Mouse (Mus musculus) gastrocnemius, adult 2 months (tissue): ENCODE measurements around the gene Akap9. TPM values are rescaled to one million over a fixed set of nuclear protein-coding genes. Genes with fewer than 3 reads are reported as not detected.
"Not testable (repeated sequence)": the region's sequence is repeated elsewhere in the genome, so short reads cannot be mapped to it uniquely, and the experiment has no call there.

Experiments used
- DNase-seq: peaks from one replicate; pipeline ENCODE4 v3.0.0; 2022
- H3K27ac ChIP-seq: fragments of 200-600 bp; 2 replicates; pipeline ENCODE4 v1.8.1; 2022; ENCODE audit warnings: mild to moderate bottlenecking
- H3K4me3 ChIP-seq: fragments of 200-600 bp; 2 replicates; pipeline ENCODE4 v1.8.1; 2022; ENCODE audit warnings: mild to moderate bottlenecking, moderate library complexity
- CTCF ChIP-seq: fragments of 200-600 bp; IDR thresholded peaks from 2 replicates; pipeline ENCODE4 v1.8.1; 2022; ENCODE audit warnings: antibody characterized with exemption, mild to moderate bottlenecking, moderate library complexity
- intact Hi-C: fragments of 180-260 bp; cut with DNase I; formaldehyde crosslinking; loops from one replicate; pipeline ENCODE4 v1.15.1; 2025
- total RNA-seq, 2 experiments: library from RNA; stranded (reverse); gene quantifications; 2 replicates each; pipeline ENCODE4 v1.2.3; 2021

Akap9 gene
- total RNA-seq, 2 experiments from 2014 or later: 50.2 to 51.8 TPM

DNA sequence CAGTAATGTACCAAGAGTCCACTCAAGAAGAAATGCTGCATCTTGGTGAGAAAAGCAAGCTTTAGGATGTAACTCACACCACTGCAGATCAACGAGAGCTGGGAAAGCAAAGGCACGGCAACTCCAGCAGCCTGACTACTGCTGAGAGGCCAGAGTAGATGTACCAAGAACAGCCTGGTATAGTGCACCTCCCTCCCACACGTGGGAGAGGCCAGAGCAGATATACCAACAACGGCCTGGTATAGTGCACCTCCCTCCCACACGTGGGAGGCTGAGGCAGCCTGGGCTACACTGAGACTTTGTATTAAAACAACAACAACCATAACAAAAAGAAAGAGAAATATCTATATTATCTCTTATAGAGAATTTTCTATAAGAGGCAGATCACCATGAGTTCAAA is 160.3 kb downstream of the Akap9 start:
- no peak overlapping the region for H3K27ac ChIP-seq
- no peak for DNase-seq
- TF ChIP-seq CTCF: no peak
- intact Hi-C loops: no loop called here
- no peak overlapping the region for H3K4me3 ChIP-seq

DNA sequence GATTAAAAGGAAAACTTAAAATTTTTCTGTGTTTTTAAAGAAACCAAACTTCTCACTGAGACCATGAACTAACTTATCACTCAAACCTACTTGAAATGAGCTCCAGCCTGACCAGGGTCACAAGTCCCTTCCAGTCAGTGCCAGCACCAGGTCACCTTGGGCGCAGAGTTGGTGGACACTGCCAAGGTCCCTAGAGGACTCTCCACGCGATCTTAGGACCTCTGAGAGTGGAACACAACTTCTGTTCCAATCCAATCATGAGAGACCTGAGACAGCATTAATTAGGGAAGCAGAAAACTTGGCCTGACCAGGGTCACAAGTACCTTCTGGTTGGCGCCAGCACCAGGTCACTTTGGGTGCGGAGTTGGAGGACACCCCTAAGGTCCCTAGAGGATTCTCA is 166.6 kb downstream of the Akap9 start:
- TF ChIP-seq CTCF: no peak
- no peak for DNase-seq
- no peak overlapping the region for H3K27ac ChIP-seq
- intact Hi-C loops: no loop called here
- H3K4me3 ChIP-seq: no peak overlapping the region

DNA sequence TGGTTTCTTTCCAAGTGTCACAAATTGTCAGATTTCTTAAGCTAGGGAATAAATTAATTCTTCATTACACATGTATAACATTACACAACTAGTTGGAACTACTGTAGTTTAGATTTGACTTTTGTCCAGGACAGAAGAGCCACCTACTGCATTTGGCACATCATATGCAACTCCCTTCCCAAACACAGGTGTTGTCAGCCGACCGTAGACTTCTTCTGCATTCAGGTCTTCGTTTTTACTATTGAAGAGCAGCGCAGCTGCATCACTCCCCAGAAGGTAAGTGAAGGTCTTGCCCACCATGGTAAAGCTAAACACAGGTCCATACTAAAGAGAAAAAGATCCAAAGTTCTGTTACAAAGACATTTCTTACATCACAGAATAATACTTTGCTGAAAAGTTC is 173.2 kb downstream of the Akap9 start:
- DNase-seq: no peak
- Histone ChIP-seq H3K4me3 (no peak overlapping the region), H3K27ac (no peak overlapping the region)
- TF ChIP-seq CTCF: no peak
- intact Hi-C loops: loop anchor here (5.0 to 10.0 kb wide), 2 partner anchors 91 to 456 kb away; partner anchors contain the start of gene Mterf1b

DNA sequence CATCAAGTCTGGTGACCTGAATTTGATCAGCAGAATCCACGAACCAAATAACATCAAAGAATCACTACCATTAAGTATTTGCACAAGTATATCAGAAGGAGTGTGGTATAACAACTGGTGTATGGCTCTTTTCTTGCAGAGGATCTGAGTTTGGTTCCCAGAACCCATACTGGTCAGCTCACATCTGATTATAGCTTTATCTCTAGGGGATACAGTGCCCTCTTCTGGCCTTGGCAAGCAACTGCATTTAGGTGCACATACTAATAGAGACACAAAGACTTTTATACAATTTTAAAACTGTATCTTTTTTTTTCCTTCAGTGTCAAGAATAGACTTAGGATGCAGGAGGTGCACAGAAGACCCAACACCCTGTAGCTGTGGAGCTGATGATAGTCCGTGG is 173.9 kb downstream of the Akap9 start:
- Histone ChIP-seq H3K27ac (no peak overlapping the region), H3K4me3 (no peak overlapping the region)
- peak; percentile 44; the same call in 1 of the 2 replicates for TF ChIP-seq CTCF
- DNase-seq: no peak
- intact Hi-C loops: loop anchor here (5.0 to 10.0 kb wide), 2 partner anchors 91 to 457 kb away; partner anchors contain the start of gene Mterf1b

DNA sequence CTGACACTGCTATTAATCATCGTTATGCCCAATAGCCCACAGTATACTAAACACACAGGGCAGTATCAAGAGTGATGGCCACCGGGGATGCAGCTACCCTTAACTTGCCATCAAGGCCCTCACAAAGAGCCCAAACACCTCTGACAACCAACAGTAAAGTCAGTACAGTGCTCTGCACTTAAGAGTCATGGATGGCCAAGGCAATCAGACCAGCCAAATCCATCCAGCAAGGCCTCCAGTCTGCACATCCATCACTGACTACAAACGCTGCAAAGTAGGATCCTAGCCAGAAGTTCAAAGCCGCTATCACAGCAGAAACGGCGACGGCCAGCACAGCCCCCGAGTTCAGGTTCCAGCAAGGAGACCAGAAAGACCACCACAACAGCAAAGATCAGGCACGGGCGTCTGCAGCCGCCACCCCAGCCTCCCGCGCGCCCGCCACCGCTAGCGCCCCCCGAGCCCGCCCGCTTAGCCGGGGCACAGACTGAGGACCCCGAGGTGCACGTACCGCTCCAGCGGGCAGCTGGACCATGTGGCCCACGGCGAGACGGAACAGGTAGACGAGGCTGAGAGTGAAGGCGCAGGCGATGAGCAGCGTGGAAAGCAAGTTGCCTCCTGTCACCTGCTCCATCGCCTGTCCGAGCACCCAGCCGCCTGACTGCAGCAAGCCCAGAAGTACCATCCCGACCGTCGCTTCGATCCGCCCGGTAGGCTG is 175.9 kb downstream of the Akap9 start:
- TF ChIP-seq CTCF: no peak
- peak overlapping the region; percentile 90 for H3K4me3 ChIP-seq
- H3K27ac ChIP-seq: peak overlapping the region; percentile 90

DNA sequence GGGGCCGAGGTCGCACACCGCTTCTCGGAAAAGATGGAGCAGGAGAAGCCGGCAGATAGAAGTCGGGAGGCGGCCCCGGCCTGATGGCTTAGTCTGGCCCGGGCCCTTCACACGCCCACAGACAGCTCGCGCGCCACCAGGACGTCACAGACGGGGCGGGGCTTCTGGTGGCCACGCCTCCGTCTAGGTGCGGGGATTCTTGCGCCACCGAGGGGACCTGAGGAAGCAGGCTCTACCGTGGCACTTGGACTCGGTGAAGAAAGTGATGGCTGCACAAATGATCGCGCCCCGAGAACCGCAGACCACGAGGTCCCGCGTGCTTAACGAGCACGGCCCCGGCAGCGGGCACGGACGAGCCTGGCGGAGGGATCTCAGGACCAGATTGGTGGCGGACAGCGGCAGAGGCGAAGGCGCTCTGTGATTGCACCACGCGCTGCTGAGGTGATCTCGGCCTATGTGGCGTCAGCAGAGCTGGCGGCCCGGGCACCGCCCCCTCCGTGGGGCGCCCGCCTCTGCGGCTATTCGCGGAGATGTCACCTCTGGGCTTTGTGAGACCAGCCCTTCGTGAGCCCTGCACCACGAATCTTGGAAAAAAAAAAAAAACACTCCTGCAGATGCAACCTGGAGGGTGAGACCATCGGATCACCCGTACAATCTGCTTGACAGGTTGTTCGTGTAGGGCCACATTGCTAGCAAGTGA is 176.6 kb downstream of the Akap9 start, which contains the start of gene Cyp51:
Gene Cyp51, minus strand, starts transcription at position 406 of the 700 bp plus-strand sequence.
- peak within 1 kb of the TSS; percentile 90 for H3K4me3 ChIP-seq
- TF ChIP-seq CTCF: no peak
- peak; percentile 91 for DNase-seq
- H3K27ac ChIP-seq: peak within 1 kb of the TSS; percentile 90
- intact Hi-C loops: loop anchor here (5.0 to 10.0 kb wide), 2 partner anchors 88 to 460 kb away; partner anchors contain the start of gene Mterf1b

More for the DNA sequence above, 175.9 kb downstream of the Akap9 start:
- intact Hi-C loops: loop anchor here (5.0 to 10.0 kb wide), 2 partner anchors 89 to 459 kb away; partner anchors contain the start of gene Mterf1b
- DNase-seq: no peak

DNA sequence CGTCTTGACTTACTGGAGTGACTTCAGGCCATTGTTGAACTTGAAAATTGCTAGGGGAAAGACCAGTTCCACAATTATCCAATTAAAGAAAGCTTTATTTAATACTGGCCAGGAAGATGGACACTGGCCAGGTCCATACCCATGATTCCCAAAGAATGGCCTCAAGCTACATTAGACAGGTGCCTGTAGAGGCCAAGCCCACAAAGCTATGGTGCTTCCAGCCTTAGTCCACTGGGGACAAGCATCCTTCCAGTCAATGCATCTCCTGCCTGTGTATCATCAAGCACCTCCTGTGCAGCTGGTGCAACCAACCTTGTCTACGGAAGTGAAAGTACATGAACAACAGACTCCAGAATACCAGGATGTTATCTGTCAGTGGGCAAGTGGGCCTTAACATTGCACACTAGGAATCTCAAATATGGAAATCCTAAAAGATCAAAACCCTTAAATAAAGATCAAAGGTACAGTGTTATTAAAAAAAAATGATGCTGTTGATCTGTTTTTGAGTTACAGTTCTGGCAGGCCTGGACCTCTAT is 177.9 kb downstream of the Akap9 start:
- TF ChIP-seq CTCF: no peak
- no peak for DNase-seq
- intact Hi-C loops: loop anchor here (10.0 kb wide), 1 partner anchor 461 kb away; no protein-coding TSS in a partner anchor
- H3K27ac ChIP-seq: no peak overlapping the region
- no peak overlapping the region for H3K4me3 ChIP-seq

DNA sequence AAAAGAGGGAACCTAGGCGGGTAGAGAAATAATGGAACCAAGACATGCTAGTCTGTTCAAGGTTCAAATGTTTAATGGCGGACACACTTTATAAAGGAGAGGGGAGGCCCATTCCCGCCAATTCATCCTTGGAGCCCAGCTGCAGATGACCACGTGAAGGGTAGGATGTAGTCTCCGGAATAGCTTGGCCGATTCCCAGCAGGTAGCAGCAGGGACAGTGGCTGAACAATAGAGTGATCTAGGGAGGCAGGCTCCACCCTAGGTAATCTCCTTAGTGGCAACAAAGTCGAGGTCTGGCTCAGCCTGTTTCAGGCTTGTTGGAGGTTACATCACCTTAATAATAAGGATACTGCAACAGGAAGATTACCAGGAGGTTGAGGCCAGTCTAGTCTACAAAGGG is 179.2 kb downstream of the Akap9 start:
- H3K27ac ChIP-seq, H3K4me3 ChIP-seq, DNase-seq: not testable (repeated sequence)
- intact Hi-C loops: loop anchor here (10.0 kb wide), 1 partner anchor 462 kb away; no protein-coding TSS in a partner anchor

DNA sequence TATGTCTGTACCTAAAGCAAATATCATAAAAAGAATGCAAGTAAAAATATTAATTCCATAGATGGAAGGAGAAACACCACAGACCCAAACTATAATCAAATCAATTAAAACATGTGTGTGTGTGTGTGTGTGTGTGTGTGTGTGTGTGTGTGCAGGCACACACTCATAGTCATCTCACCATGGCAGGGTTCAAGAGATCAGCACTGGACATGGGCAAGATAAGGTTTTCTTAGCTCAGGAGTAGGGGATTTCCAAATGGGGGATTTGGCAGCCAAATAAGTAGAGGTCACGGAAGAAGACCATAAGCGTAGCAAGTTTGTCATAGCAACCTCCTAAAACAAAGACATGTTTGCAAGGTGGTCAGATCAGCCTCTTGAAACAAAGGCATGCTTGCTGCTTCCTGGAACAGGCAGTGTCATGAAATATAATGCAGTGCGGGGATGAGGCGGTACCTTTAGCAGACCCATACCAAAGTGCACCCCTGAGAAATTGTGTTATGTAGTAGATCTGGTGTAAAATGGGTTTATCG is 184.8 kb downstream of the Akap9 start:
- Histone ChIP-seq H3K27ac (no peak overlapping the region), H3K4me3 (no peak overlapping the region)
- no peak for DNase-seq
- no peak for TF ChIP-seq CTCF
- intact Hi-C loops: no loop called here

Other genes starting within 250 kb of the Akap9 start
- gene Ankib1, start 125.1 kb upstream of the Akap9 start, total RNA-seq: 10 to 100 TPM; 17.0 to 19.3 TPM
- 10 to 100 TPM; 15.4 to 21.3 TPM for gene Krit1, start 124.9 kb upstream of the Akap9 start, total RNA-seq
- not detected for gene Lrrd1, start 82.9 kb upstream of the Akap9 start, total RNA-seq
- 1 to 10 TPM; 1.8 to 1.9 TPM for gene Mterf1a, start 34.1 kb upstream of the Akap9 start, total RNA-seq
- gene Cyp51, start 176.7 kb downstream of the Akap9 start, total RNA-seq: 1 to 10 TPM; 1.8 to 3.9 TPM